Mouse (Mus musculus) kidney, embryonic 16.5 days (tissue): Measurements from ENCODE around the gene Clstn1. TPM values are rescaled to one million over a fixed set of nuclear protein-coding genes. Genes with fewer than 3 reads are reported as not detected.
A peak's percentile ranks its signal among the peaks of the same experiment; 100 is the strongest.

Experiments
- ATAC-seq: fragments of 200-750 bp; cut with Nextera tagmentation; 2 replicates; pipeline ENCODE4 v1.8.0; 2017; ENCODE audit warnings: moderate TSS enrichment; ENCODE audit not compliant: low FRiP score, low TSS enrichment
- H3K27ac ChIP-seq: fragments of 300-500 bp; sonication (generic); 2 replicates; pipeline ENCODE4 v1.5.1; 2014; ENCODE audit warnings: low read length
- H3K27me3 ChIP-seq: fragments of 300-500 bp; sonication (generic); 2 replicates; pipeline ENCODE4 v1.6.1; 2014; ENCODE audit warnings: low read length, control low read depth, mixed read lengths; ENCODE audit not compliant: insufficient read depth
- H3K36me3 ChIP-seq: fragments of 300-500 bp; sonication (generic); 2 replicates; pipeline ENCODE4 v1.6.1; 2014; ENCODE audit warnings: low read length, control low read depth, mixed read lengths; ENCODE audit not compliant: insufficient read depth
- H3K4me1 ChIP-seq: fragments of 300-500 bp; sonication (generic); 2 replicates; pipeline ENCODE4 v1.6.1; 2014; ENCODE audit warnings: low read length, control low read depth, mixed read lengths; ENCODE audit not compliant: insufficient read depth
- H3K4me2 ChIP-seq: fragments of 300-500 bp; sonication (generic); replicated peaks from 2 replicates; pipeline ENCODE4 v1.6.1; 2014; ENCODE audit warnings: low read depth, low read length
- H3K4me3 ChIP-seq: fragments of 300-500 bp; sonication (generic); 2 replicates; pipeline ENCODE4 v1.5.1; 2014; ENCODE audit warnings: mild to moderate bottlenecking, low read length
- H3K9ac ChIP-seq: fragments of 300-500 bp; sonication (generic); replicated peaks from 2 replicates; pipeline ENCODE4 v1.6.1; 2014; ENCODE audit warnings: low read length
- H3K9me3 ChIP-seq: fragments of 300-500 bp; sonication (generic); 2 replicates; pipeline ENCODE4 v1.6.1; 2016; ENCODE audit warnings: low read length, control low read depth
- WGBS: fragments of 180-500 bp; shearing (Covaris S2); extraction: QIAGEN DNeasy Blood & Tissue Kit; methylation state at CpG from one replicate; pipeline ENCODE4 v1.1.7; 2014; 5-methylcytosine and 5-hydroxymethylcytosine counted together
- polyA plus RNA-seq: library from polyadenylated mRNA; unstranded; fragments of >200 nt; fragmentation: Nextera tagmentation; extraction: Ambion mirVana; gene quantifications from 2 replicates; pipeline ENCODE4 v1.2.1, GENCODE M21; 2015

The Clstn1 gene
- polyA plus RNA-seq, 1 experiment from 2014 or later, result 14.1 TPM

DNA sequence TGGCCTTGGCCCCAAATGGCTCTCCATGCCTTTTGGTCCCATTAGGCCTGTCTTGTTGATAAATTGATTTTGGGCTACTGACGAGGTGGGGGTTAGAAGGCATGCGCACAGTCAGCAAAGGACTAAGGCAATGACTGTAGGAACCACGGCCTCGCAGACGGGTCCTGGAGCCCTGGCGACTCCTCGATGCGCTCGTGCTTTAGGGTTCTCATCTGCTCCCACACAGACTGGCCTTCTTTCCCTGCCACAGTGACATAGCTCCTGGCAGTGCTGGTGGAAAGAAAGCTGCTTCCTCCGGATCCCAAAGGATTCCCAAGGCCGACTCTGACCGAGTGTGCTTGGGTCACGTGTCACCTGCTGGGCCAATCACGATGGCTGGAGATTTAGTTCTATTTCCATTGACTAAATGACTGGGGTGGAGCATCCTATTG is 11.9 kb upstream of the Clstn1 start:
- no peak overlapping the region for H3K27ac ChIP-seq
- WGBS, result 63% methylated on average over 14 of the region's 14 CpGs
- no peaks in the 10 kb centered on the region for H3K36me3 ChIP-seq
- H3K9ac ChIP-seq, result no peak overlapping the region
- H3K4me3 ChIP-seq, result no peak overlapping the region
- H3K27me3 ChIP-seq, result no peaks in the 10 kb centered on the region
- ATAC-seq, result no peak
- no peaks in the 10 kb centered on the region for H3K9me3 ChIP-seq
- no peak overlapping the region for H3K4me2 ChIP-seq
- peaks cover 13% of the 10 kb centered on the region for H3K4me1 ChIP-seq

DNA sequence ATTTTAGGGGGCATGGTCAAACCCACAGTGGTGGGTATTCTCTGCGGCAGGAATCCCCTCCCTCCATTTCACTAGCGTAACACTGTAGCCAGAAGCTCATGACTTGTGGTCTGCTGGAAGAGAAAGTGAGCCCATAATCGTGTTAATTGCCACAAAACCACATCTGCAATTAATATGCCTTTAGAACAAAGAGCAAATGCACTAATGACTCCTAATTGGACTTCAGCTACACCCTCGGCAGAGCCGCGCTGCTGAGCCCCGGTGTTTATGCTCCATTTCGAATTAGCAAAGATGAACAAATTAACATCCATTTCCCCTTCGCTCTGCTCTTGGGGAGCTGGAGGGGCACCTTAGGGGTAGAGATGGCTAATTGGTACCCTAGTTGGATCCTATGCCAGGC is 10.2 kb upstream of the Clstn1 start:
- no peak overlapping the region for H3K4me2 ChIP-seq
- no peak overlapping the region for H3K27ac ChIP-seq
- no peaks in the 10 kb centered on the region for H3K27me3 ChIP-seq
- H3K9me3 ChIP-seq, result no peaks in the 10 kb centered on the region
- peaks cover 11% of the 10 kb centered on the region for H3K4me1 ChIP-seq
- 90% methylated on average over 9 of the region's 9 CpGs for WGBS
- H3K9ac ChIP-seq, result no peak overlapping the region
- no peak overlapping the region for H3K4me3 ChIP-seq
- no peaks in the 10 kb centered on the region for H3K36me3 ChIP-seq
- no peak for ATAC-seq

DNA sequence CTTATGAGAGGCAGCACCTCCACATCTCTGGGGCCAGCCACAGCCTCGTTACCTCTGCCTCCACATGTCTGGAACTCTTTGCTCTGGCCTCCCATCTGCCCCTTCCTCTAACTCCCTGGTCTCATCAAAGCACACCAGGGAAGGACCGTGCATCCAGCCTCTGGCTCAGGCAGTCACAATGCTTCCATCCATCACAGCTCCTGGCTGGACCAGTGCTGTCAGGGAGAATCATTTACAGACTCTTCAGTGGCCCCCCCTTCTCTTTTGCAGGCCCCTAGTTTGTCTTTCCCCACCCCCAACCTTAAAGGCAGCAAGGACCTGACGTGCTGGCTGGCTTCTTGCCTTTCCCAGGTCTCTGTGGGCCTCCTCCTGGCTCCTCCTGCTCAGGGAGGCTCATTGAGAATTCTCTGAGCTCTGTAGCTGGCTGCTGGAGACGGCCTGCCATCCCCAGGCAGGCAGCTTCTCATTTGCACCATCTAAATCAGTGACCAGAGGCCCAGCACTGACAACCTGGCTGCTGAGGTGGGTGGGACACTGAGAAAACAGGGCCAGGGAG is 9.2 kb upstream of the Clstn1 start:
- Histone ChIP-seq H3K9me3 (no peaks in the 10 kb centered on the region), H3K36me3 (no peaks in the 10 kb centered on the region), H3K27me3 (no peaks in the 10 kb centered on the region), H3K9ac (no peak overlapping the region), H3K4me2 (no peak overlapping the region), H3K27ac (no peak overlapping the region), H3K4me1 (peaks cover under 1% of the 10 kb centered on the region; the same call in 1 of the 2 replicates), H3K4me3 (no peak overlapping the region)
- no peak for ATAC-seq
- 18% methylated on average over 4 of the region's 4 CpGs for WGBS

DNA sequence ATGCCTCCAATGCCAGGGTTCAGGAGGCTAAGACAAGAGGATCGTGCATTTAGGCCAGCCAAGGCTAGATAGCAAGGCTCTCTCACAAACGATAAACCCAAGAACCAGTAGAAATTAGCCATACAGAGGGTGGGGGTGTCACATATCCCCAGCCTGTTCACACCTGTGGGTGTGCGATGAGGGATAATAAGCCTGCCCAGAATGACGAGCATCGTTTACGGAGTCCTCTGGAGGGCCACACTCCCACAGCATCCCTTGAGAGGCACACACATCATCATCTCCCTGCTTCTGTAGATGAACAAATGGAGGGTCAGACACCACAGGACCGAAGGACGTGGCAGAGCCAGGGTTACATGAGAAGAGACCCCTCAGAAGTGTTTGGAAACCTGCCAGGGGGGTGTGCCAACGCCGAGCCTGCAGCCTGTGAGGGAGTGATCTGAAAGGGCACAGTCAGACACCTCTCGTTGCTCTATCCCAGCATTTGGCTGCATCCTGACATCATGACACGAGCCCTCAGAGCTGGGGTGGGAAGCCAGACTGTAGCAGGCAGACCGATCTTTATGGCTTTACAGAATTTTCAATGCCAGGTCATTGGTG is 8.1 kb upstream of the Clstn1 start:
- Histone ChIP-seq H3K36me3 (no peaks in the 10 kb centered on the region), H3K27ac (no peak overlapping the region), H3K4me1 (no peaks in the 10 kb centered on the region), H3K4me3 (no peak overlapping the region), H3K4me2 (no peak overlapping the region), H3K9ac (no peak overlapping the region), H3K9me3 (no peaks in the 10 kb centered on the region), H3K27me3 (no peaks in the 10 kb centered on the region)
- WGBS, result 45% methylated on average over 13 of the region's 13 CpGs
- ATAC-seq, result no peak

DNA sequence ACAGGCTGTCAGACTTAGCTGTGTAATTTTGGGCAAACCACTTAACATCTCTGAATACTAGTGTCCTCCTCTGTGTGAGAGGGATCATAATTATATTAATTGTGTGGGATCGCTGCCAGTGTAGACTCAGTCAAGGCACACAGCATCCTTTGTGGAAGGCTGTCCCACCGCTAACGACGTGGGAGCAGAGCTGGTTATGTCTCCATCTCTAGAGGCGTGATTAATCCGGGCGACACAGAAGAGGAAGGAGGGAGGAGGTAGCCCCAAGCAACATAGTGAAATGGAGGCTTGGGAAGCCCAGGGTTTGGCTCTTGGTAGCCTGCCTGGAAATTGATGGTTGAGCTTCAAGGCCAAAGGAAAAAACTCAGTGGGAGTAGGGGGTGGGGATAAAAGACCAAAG is 7.4 kb upstream of the Clstn1 start:
- no peaks in the 10 kb centered on the region for H3K4me1 ChIP-seq
- ATAC-seq, result no peak
- H3K9me3 ChIP-seq, result no peaks in the 10 kb centered on the region
- no peak overlapping the region for H3K9ac ChIP-seq
- no peaks in the 10 kb centered on the region; the same call in 1 of the 2 replicates for H3K27me3 ChIP-seq
- WGBS, result 44% methylated on average over 7 of the region's 7 CpGs
- no peak overlapping the region for H3K27ac ChIP-seq
- no peaks in the 10 kb centered on the region for H3K36me3 ChIP-seq
- H3K4me3 ChIP-seq, result no peak overlapping the region
- no peak overlapping the region for H3K4me2 ChIP-seq

DNA sequence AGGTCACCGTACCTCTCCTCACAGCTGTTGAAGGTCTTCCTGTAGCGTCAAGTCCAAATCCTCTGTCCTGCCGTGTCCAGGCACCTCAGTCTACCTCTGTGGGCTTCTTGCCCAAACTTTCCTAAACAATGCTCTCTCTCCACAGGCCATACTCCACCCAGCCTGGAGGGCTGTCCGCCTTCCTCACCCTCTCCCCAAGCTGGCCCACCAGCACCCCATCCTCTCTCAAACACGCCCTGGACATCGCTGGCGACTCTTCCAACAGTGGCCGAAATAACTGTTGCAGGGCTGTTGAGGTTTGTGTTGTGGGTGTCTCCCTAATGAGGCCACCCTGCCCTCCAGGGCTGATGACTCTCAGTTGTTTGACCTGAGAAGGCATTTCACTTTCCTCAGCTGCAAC is 1.0 kb upstream of the Clstn1 start:
- no peak for ATAC-seq
- no peak overlapping the region for H3K4me2 ChIP-seq
- peaks cover 19% of the 10 kb centered on the region for H3K4me1 ChIP-seq
- H3K4me3 ChIP-seq, result no peak overlapping the region
- H3K27ac ChIP-seq, result no peak overlapping the region
- WGBS, result 71% methylated on average over 8 of the region's 8 CpGs
- H3K27me3 ChIP-seq, result peaks cover 24% of the 10 kb centered on the region
- H3K9me3 ChIP-seq, result no peaks in the 10 kb centered on the region
- H3K36me3 ChIP-seq, result no peaks in the 10 kb centered on the region
- H3K9ac ChIP-seq, result no peak overlapping the region

DNA sequence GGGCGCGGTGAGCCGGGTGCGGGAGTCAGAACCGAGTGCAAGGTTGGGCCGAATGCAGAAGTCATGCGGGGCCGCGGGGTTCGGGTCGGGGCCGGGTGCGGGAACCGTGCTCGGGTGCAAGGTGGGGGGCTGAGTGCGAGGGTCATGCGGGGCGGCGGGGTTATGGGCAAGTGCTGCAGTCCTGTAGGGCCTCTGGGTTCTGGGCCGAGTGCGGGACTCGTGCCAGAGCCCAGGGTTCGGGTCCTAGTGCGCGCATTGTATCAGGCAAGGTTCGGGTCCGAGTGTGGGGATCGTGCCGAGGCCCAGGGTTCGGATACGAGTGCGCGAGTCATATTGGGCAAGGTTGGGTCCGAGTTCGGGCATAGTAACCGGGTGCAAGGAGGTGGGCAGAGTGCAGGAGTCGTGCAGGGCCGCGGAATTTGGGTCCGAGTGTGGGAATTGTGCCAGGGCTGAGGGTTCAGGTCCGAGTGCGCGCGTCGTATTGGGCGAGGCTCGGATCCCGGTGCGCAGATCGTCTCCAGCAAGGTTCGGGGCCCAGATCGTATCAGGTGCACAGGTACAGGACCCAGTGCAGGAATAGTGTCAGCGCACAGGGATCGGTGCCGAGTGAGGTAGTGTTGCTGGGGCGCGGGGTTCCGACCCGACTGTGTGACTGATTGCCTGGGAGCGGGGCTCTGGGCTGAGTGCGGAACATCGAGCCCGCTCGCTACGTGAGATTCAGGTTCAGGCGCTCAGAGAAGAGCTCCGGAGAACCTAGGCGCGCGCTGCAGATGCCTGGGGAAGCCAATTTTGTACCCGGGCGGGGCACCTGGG is 721 bp downstream of the Clstn1 start:
- Histone ChIP-seq H3K9ac (peak overlapping the region; percentile 88), H3K36me3 (no peaks in the 10 kb centered on the region), H3K4me2 (peak overlapping the region; percentile 99), H3K4me3 (peak overlapping the region; percentile 80), H3K4me1 (peaks cover 19% of the 10 kb centered on the region), H3K27me3 (peaks cover 24% of the 10 kb centered on the region), H3K9me3 (0 out of 2 replicates have a peak, but pooled peaks cover 6% of the 10 kb centered on the region), H3K27ac (no peak overlapping the region; the same call in 1 of the 2 replicates)
- peak; percentile 50; the same call in 1 of the 2 replicates for ATAC-seq
- WGBS, result under 1% methylated on average over 72 of the region's 72 CpGs

DNA sequence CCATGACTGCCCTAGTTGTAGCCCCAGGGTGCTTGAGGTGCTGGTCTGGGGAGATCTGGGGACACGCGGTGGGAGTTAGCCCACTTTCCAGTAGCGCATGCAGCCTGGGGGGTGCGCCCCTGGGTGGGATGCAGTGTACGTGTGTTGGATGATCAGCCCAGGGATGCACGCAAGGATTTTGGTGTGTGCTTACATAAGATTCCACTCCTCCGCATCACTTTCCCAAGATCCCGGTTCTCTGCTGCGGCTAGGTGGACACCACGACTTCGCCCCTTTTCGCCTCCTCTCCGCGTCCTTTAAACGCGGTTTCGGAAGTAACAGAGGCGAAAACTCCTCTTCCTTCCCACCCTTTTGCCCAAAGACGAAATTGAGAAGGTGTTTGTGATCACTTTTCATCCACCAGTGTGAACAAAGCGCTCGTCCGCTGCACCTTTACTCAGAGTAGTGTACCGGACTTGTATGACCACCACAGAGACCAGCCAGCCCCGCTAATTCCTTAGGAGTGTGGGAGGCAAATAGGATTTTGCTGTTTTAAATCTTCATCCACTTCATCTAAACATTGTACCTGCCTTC is 1.4 kb downstream of the Clstn1 start:
- peaks cover 24% of the 10 kb centered on the region for H3K4me1 ChIP-seq
- 3% methylated on average over 24 of the region's 24 CpGs for WGBS
- peak overlapping the region; percentile 80 for H3K4me3 ChIP-seq
- H3K4me2 ChIP-seq, result peak overlapping the region; percentile 99
- H3K27me3 ChIP-seq, result peaks cover 24% of the 10 kb centered on the region
- H3K9me3 ChIP-seq, result 0 out of 2 replicates have a peak, but pooled peaks cover 6% of the 10 kb centered on the region
- no peak overlapping the region for H3K27ac ChIP-seq
- no peaks in the 10 kb centered on the region for H3K36me3 ChIP-seq
- peak; percentile 14; the same call in 1 of the 2 replicates for ATAC-seq
- H3K9ac ChIP-seq, result peak overlapping the region; percentile 88

DNA sequence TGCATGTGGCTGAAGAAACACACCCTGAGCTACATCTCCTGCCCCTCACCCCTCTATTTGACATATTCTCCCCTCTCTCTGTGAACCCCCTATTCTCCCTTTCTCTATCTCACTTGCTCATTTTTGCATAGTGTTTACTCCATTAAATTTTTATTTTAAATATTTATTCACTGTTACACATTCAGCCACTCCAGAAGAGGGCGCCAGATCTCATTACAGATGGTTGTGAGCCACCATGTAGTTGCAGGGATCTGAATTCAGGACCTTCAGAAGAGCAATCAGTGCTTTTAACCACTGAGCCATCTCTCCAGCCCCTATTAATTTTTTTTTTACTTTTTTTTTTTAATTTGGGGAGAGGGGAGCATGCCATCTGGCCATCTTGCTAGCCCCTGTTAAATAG is 3.9 kb downstream of the Clstn1 start:
- Histone ChIP-seq H3K4me2 (no peak overlapping the region), H3K4me3 (no peak overlapping the region), H3K9me3 (0 out of 2 replicates have a peak, but pooled peaks cover 6% of the 10 kb centered on the region), H3K9ac (no peak overlapping the region), H3K27ac (no peak overlapping the region), H3K27me3 (peaks cover 20% of the 10 kb centered on the region), H3K36me3 (no peaks in the 10 kb centered on the region), H3K4me1 (peaks cover 24% of the 10 kb centered on the region)
- WGBS, result 74% methylated on average over 1 of the region's 1 CpGs
- ATAC-seq, result no peak
